Mouse (Mus musculus): Measurements from ENCODE around the gene Kif19a. TPM values are rescaled to one million over a fixed set of nuclear protein-coding genes. Genes with fewer than 3 reads are reported as not detected.

The Kif19a gene
- polyA plus RNA-seq, 1 experiment = 1.0 TPM

GRCm38 (mm10) chr11:114802540-114803267 is 37.5 kb downstream of the Kif19a start:
- Histone ChIP-seq H3K27me3 (ENCODE audit: control insufficient read depth, insufficient read depth, low read length, poor library complexity, severe bottlenecking) (no peaks in the 10 kb centered on the region), H3K36me3 (ENCODE audit: control insufficient read depth, insufficient read depth, low read length, poor library complexity, severe bottlenecking) (no peaks in the 10 kb centered on the region), H3K9me3 (replicated peaks; ENCODE audit: control insufficient read depth, insufficient read depth, low read length, poor library complexity, severe bottlenecking) (no peaks in the 10 kb centered on the region), H3K4me3 (ENCODE audit: low read depth, low read length) (no peak overlapping the region), H3K27ac (ENCODE audit: insufficient read depth, low read length) (no peak overlapping the region), H3K4me1 (ENCODE audit: control insufficient read depth, insufficient read depth, low read length) (peaks cover 1% of the 10 kb centered on the region), H3K9ac (ENCODE audit: low read depth, poor library complexity, severe bottlenecking) (no peak overlapping the region)
- no peak for TF ChIP-seq EP300 (IDR thresholded peaks at IDR 0.05; ENCODE audit: insufficient read depth, low read depth, low read length)
- TF ChIP-seq POLR2A (IDR thresholded peaks at IDR 0.05; ENCODE audit: insufficient read depth, low read length) = no peak
- TF ChIP-seq CTCF (IDR thresholded peaks at IDR 0.05; ENCODE audit: low read depth, low read length) = no peak

GRCm38 (mm10) chr11:114803990-114804389 is 38.8 kb downstream of the Kif19a start:
- Histone ChIP-seq H3K36me3 (ENCODE audit: control insufficient read depth, insufficient read depth, low read length, poor library complexity, severe bottlenecking) (no peaks in the 10 kb centered on the region), H3K4me1 (ENCODE audit: control insufficient read depth, insufficient read depth, low read length) (peaks cover 5% of the 10 kb centered on the region), H3K27ac (ENCODE audit: insufficient read depth, low read length) (no peak overlapping the region), H3K27me3 (ENCODE audit: control insufficient read depth, insufficient read depth, low read length, poor library complexity, severe bottlenecking) (no peaks in the 10 kb centered on the region), H3K9me3 (replicated peaks; ENCODE audit: control insufficient read depth, insufficient read depth, low read length, poor library complexity, severe bottlenecking) (no peaks in the 10 kb centered on the region), H3K4me3 (ENCODE audit: low read depth, low read length) (no peak overlapping the region), H3K9ac (ENCODE audit: low read depth, poor library complexity, severe bottlenecking) (no peak overlapping the region)
- TF ChIP-seq EP300 (IDR thresholded peaks at IDR 0.05; ENCODE audit: insufficient read depth, low read depth, low read length) (no peak), CTCF (IDR thresholded peaks at IDR 0.05; ENCODE audit: low read depth, low read length) (no peak), POLR2A (IDR thresholded peaks at IDR 0.05; ENCODE audit: insufficient read depth, low read length) (no peak)

- H3K9me3 ChIP-seq (replicated peaks; ENCODE audit: control insufficient read depth, insufficient read depth, low read length, poor library complexity, severe bottlenecking) = no peaks in the 10 kb centered on the region
- H3K9ac ChIP-seq (ENCODE audit: low read depth, poor library complexity, severe bottlenecking) = no peak overlapping the region
- TF ChIP-seq EP300 (IDR thresholded peaks at IDR 0.05; ENCODE audit: insufficient read depth, low read depth, low read length) = no peak
- no peak for TF ChIP-seq CTCF (IDR thresholded peaks at IDR 0.05; ENCODE audit: low read depth, low read length)
- TF ChIP-seq POLR2A (IDR thresholded peaks at IDR 0.05; ENCODE audit: insufficient read depth, low read length) = no peak
- no peaks in the 10 kb centered on the region for H3K36me3 ChIP-seq (ENCODE audit: control insufficient read depth, insufficient read depth, low read length, poor library complexity, severe bottlenecking)
- no peak overlapping the region for H3K4me3 ChIP-seq (ENCODE audit: low read depth, low read length)
- peaks cover 5% of the 10 kb centered on the region for H3K4me1 ChIP-seq (ENCODE audit: control insufficient read depth, insufficient read depth, low read length)
- H3K27me3 ChIP-seq (ENCODE audit: control insufficient read depth, insufficient read depth, low read length, poor library complexity, severe bottlenecking) = no peaks in the 10 kb centered on the region
- H3K27ac ChIP-seq (ENCODE audit: insufficient read depth, low read length) = no peak overlapping the region
These were observed 41.8 kb downstream of the Kif19a start for GRCm38 (mm10) chr11:114807025-114807424.

- Histone ChIP-seq H3K9ac (ENCODE audit: low read depth, poor library complexity, severe bottlenecking) (no peak overlapping the region), H3K4me1 (ENCODE audit: control insufficient read depth, insufficient read depth, low read length) (peaks cover 4% of the 10 kb centered on the region), H3K27ac (ENCODE audit: insufficient read depth, low read length) (no peak overlapping the region)
These were observed 42.7 kb downstream of the Kif19a start for GRCm38 (mm10) chr11:114807686-114808427.

DNA sequence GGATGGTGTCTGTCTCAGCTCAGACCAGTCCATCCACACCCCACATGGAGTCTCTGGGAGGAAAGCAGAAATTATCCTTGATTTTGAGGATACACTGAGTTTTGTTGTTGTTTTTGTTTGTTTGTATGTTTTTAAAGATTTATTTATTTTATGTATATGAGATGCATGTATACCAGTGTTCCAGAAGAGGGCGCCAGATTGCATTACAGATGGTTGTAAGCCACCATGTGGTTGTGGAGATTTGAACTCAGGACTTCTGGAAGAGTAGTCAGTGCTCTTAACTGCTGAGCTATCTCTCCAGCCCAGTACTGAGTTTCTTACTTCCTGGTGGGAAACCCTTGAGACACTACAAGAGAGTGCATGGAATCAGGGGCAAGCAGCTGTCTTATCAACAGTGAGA is 44.2 kb downstream of the Kif19a start:
- Histone ChIP-seq H3K4me3 (ENCODE audit: low read depth, low read length) (no peak overlapping the region), H3K36me3 (ENCODE audit: control insufficient read depth, insufficient read depth, low read length, poor library complexity, severe bottlenecking) (no peaks in the 10 kb centered on the region), H3K9ac (ENCODE audit: low read depth, poor library complexity, severe bottlenecking) (no peak overlapping the region), H3K4me1 (ENCODE audit: control insufficient read depth, insufficient read depth, low read length) (peaks cover 4% of the 10 kb centered on the region), H3K27ac (ENCODE audit: insufficient read depth, low read length) (no peak overlapping the region), H3K9me3 (replicated peaks; ENCODE audit: control insufficient read depth, insufficient read depth, low read length, poor library complexity, severe bottlenecking) (no peaks in the 10 kb centered on the region), H3K27me3 (ENCODE audit: control insufficient read depth, insufficient read depth, low read length, poor library complexity, severe bottlenecking) (no peaks in the 10 kb centered on the region)
- no peak for TF ChIP-seq CTCF (IDR thresholded peaks at IDR 0.05; ENCODE audit: low read depth, low read length)
- TF ChIP-seq POLR2A (IDR thresholded peaks at IDR 0.05; ENCODE audit: insufficient read depth, low read length) = no peak
- TF ChIP-seq EP300 (IDR thresholded peaks at IDR 0.05; ENCODE audit: insufficient read depth, low read depth, low read length) = no peak

More at GRCm38 (mm10) chr11:114807686-114808427, 42.7 kb downstream of the Kif19a start:
- no peak for TF ChIP-seq CTCF (IDR thresholded peaks at IDR 0.05; ENCODE audit: low read depth, low read length)
- no peak for TF ChIP-seq POLR2A (IDR thresholded peaks at IDR 0.05; ENCODE audit: insufficient read depth, low read length)
- peak; percentile 94 for TF ChIP-seq EP300 (IDR thresholded peaks at IDR 0.05; ENCODE audit: insufficient read depth, low read depth, low read length)
- Histone ChIP-seq H3K9me3 (replicated peaks; ENCODE audit: control insufficient read depth, insufficient read depth, low read length, poor library complexity, severe bottlenecking) (no peaks in the 10 kb centered on the region), H3K4me3 (ENCODE audit: low read depth, low read length) (no peak overlapping the region), H3K27me3 (ENCODE audit: control insufficient read depth, insufficient read depth, low read length, poor library complexity, severe bottlenecking) (no peaks in the 10 kb centered on the region), H3K36me3 (ENCODE audit: control insufficient read depth, insufficient read depth, low read length, poor library complexity, severe bottlenecking) (no peaks in the 10 kb centered on the region)

- peak overlapping the region; percentile 54 for H3K27ac ChIP-seq (ENCODE audit: insufficient read depth, low read length)
- H3K4me3 ChIP-seq (ENCODE audit: low read depth, low read length) = no peak overlapping the region
- no peaks in the 10 kb centered on the region for H3K36me3 ChIP-seq (ENCODE audit: control insufficient read depth, insufficient read depth, low read length, poor library complexity, severe bottlenecking)
- no peaks in the 10 kb centered on the region for H3K27me3 ChIP-seq (ENCODE audit: control insufficient read depth, insufficient read depth, low read length, poor library complexity, severe bottlenecking)
- TF ChIP-seq EP300 (IDR thresholded peaks at IDR 0.05; ENCODE audit: insufficient read depth, low read depth, low read length) (peak; percentile 73; the same call in 1 of the 2 replicates), POLR2A (IDR thresholded peaks at IDR 0.05; ENCODE audit: insufficient read depth, low read length) (no peak)
- no peaks in the 10 kb centered on the region for H3K9me3 ChIP-seq (replicated peaks; ENCODE audit: control insufficient read depth, insufficient read depth, low read length, poor library complexity, severe bottlenecking)
- 0 out of 2 replicates have a peak overlapping the region, but pooled peaks have one; percentile 10 for H3K9ac ChIP-seq (ENCODE audit: low read depth, poor library complexity, severe bottlenecking)
- peaks cover 7% of the 10 kb centered on the region for H3K4me1 ChIP-seq (ENCODE audit: control insufficient read depth, insufficient read depth, low read length)
These were observed 45.2 kb downstream of the Kif19a start for GRCm38 (mm10) chr11:114810344-114810743.
